Mouse (Mus musculus) midbrain, embryonic 12.5 days (tissue): ENCODE results near the gene Arid1a. TPM values are rescaled to one million over a fixed set of nuclear protein-coding genes. Genes with fewer than 3 reads are reported as not detected.

ENCODE experiments used
- ATAC-seq: fragments of 200-750 bp; cut with Nextera tagmentation; 2 replicates; pipeline ENCODE4 v1.8.0; 2017; ENCODE audit warnings: low read depth, moderate TSS enrichment, moderate library complexity; ENCODE audit not compliant: low FRiP score
- H3K27ac ChIP-seq: fragments of 300-500 bp; sonication (generic); replicated peaks from 2 replicates; pipeline ENCODE4 v1.5.1; 2016; ENCODE audit warnings: mild to moderate bottlenecking
- H3K27me3 ChIP-seq: fragments of 300-500 bp; sonication (generic); 2 replicates; pipeline ENCODE4 v1.6.1; 2016; ENCODE audit warnings: mild to moderate bottlenecking
- H3K36me3 ChIP-seq: fragments of 300-500 bp; sonication (generic); 2 replicates; pipeline ENCODE4 v1.6.1; 2016
- H3K4me1 ChIP-seq: fragments of 300-500 bp; sonication (generic); 2 replicates; pipeline ENCODE4 v1.6.1; 2016
- H3K4me2 ChIP-seq: fragments of 300-500 bp; sonication (generic); replicated peaks from 2 replicates; pipeline ENCODE4 v1.6.1; 2016; ENCODE audit warnings: mild to moderate bottlenecking, moderate library complexity
- H3K4me3 ChIP-seq: fragments of 300-500 bp; sonication (generic); 2 replicates; pipeline ENCODE4 v1.5.1; 2016; ENCODE audit warnings: mild to moderate bottlenecking
- H3K9ac ChIP-seq: fragments of 300-500 bp; sonication (generic); replicated peaks from 2 replicates; pipeline ENCODE4 v1.6.1; 2016; ENCODE audit warnings: mild to moderate bottlenecking, moderate library complexity
- H3K9me3 ChIP-seq: fragments of 300-500 bp; sonication (generic); 2 replicates; pipeline ENCODE4 v1.6.1; 2016; ENCODE audit warnings: mild to moderate bottlenecking
- WGBS: fragments of 180-500 bp; shearing (Covaris S2); methylation state at CpG from one replicate; pipeline ENCODE4 v1.1.7; 2016; 5-methylcytosine and 5-hydroxymethylcytosine counted together
- polyA plus RNA-seq: library from polyadenylated mRNA; unstranded; fragments of >200 nt; fragmentation: Nextera tagmentation; extraction: Ambion mirVana; gene quantifications from 2 replicates; pipeline ENCODE4 v1.2.1, GENCODE M21; 2016

Arid1a gene
- polyA plus RNA-seq, result 47.7 and 48.5 TPM in 2 replicates

- no peaks in the 10 kb centered on the region for H3K9me3 ChIP-seq
- WGBS, result under 1% methylated on average over 40 of the region's 40 CpGs
- peak within 1 kb of the TSS; percentile 100 for H3K27ac ChIP-seq
- no peaks in the 10 kb centered on the region for H3K36me3 ChIP-seq
- H3K4me1 ChIP-seq, result peaks cover 17% of the 10 kb centered on the region
- H3K4me3 ChIP-seq, result peak within 1 kb of the TSS; percentile 100
- H3K9ac ChIP-seq, result peak within 1 kb of the TSS; percentile 100
- ATAC-seq, result peak; percentile 47
- H3K4me2 ChIP-seq, result peak within 1 kb of the TSS; percentile 96
- H3K27me3 ChIP-seq, result no peaks in the 10 kb centered on the region
Measured at GRCm38 (mm10) chr4:133756514-133757268, at the start of gene Arid1a. Gene Arid1a (minus strand): TSS chr4:133756769.

GRCm38 (mm10) chr4:133804401-133805263 lies 48.1 kb upstream of the Arid1a start:
- Histone ChIP-seq H3K9ac (no peak overlapping the region), H3K27me3 (no peaks in the 10 kb centered on the region), H3K4me1 (no peaks in the 10 kb centered on the region), H3K27ac (no peak overlapping the region), H3K36me3 (no peaks in the 10 kb centered on the region), H3K4me3 (no peak overlapping the region), H3K4me2 (no peak overlapping the region), H3K9me3 (no peaks in the 10 kb centered on the region)
- 77% methylated on average over 15 of the region's 15 CpGs for WGBS
- ATAC-seq, result no peak

GRCm38 (mm10) chr4:133800589-133800988 lies 44.0 kb upstream of the Arid1a start:
- Histone ChIP-seq H3K27me3 (no peaks in the 10 kb centered on the region), H3K4me3 (no peak overlapping the region), H3K4me2 (no peak overlapping the region), H3K9me3 (no peaks in the 10 kb centered on the region), H3K36me3 (no peaks in the 10 kb centered on the region), H3K9ac (no peak overlapping the region), H3K4me1 (no peaks in the 10 kb centered on the region), H3K27ac (no peak overlapping the region)
- ATAC-seq, result no peak
- WGBS, result 37% methylated on average over 4 of the region's 6 CpGs

- H3K4me2 ChIP-seq, result no peak overlapping the region
- H3K27me3 ChIP-seq, result no peaks in the 10 kb centered on the region
- H3K9me3 ChIP-seq, result no peaks in the 10 kb centered on the region
- no peak overlapping the region for H3K9ac ChIP-seq
- H3K36me3 ChIP-seq, result no peaks in the 10 kb centered on the region
- no peak overlapping the region for H3K4me3 ChIP-seq
- ATAC-seq, result no peak
- WGBS, result 92% methylated on average over 3 of the region's 3 CpGs
- no peak overlapping the region for H3K27ac ChIP-seq
- H3K4me1 ChIP-seq, result no peaks in the 10 kb centered on the region
Measured at GRCm38 (mm10) chr4:133793269-133793668, 36.7 kb upstream of the Arid1a start.

GRCm38 (mm10) chr4:133774570-133775554 lies 18.3 kb upstream of the Arid1a start:
- Histone ChIP-seq H3K36me3 (no peaks in the 10 kb centered on the region), H3K4me3 (no peak overlapping the region), H3K9ac (no peak overlapping the region), H3K27ac (no peak overlapping the region), H3K4me2 (no peak overlapping the region), H3K4me1 (no peaks in the 10 kb centered on the region), H3K27me3 (no peaks in the 10 kb centered on the region), H3K9me3 (no peaks in the 10 kb centered on the region)
- 88% methylated on average over 21 of the region's 21 CpGs for WGBS
- no peak for ATAC-seq

- H3K4me1 ChIP-seq, result no peaks in the 10 kb centered on the region
- H3K27me3 ChIP-seq, result no peaks in the 10 kb centered on the region
- H3K9ac ChIP-seq, result no peak overlapping the region
- ATAC-seq, result no peak
- H3K4me3 ChIP-seq, result no peak overlapping the region
- no peak overlapping the region for H3K27ac ChIP-seq
- no peaks in the 10 kb centered on the region for H3K9me3 ChIP-seq
- no peaks in the 10 kb centered on the region for H3K36me3 ChIP-seq
- no peak overlapping the region for H3K4me2 ChIP-seq
- 86% methylated on average over 3 of the region's 3 CpGs for WGBS
Measured at GRCm38 (mm10) chr4:133769157-133769556, 12.6 kb upstream of the Arid1a start.

- no peaks in the 10 kb centered on the region for H3K9me3 ChIP-seq
- no peaks in the 10 kb centered on the region for H3K36me3 ChIP-seq
- no peaks in the 10 kb centered on the region for H3K4me1 ChIP-seq
- H3K4me3 ChIP-seq, result no peak overlapping the region
- no peak for ATAC-seq
- H3K27me3 ChIP-seq, result no peaks in the 10 kb centered on the region
- no peak overlapping the region for H3K9ac ChIP-seq
- no peak overlapping the region for H3K27ac ChIP-seq
- H3K4me2 ChIP-seq, result no peak overlapping the region
- 85% methylated on average over 6 of the region's 6 CpGs for WGBS
Measured at GRCm38 (mm10) chr4:133763112-133763511, 6.5 kb upstream of the Arid1a start.

- no peak overlapping the region for H3K9ac ChIP-seq
- H3K4me1 ChIP-seq, result peaks cover 15% of the 10 kb centered on the region
- no peak overlapping the region for H3K27ac ChIP-seq
- H3K4me2 ChIP-seq, result no peak overlapping the region
- WGBS, result 90% methylated on average over 8 of the region's 8 CpGs
- ATAC-seq, result no peak
- no peaks in the 10 kb centered on the region for H3K9me3 ChIP-seq
- no peaks in the 10 kb centered on the region for H3K36me3 ChIP-seq
- no peak overlapping the region for H3K4me3 ChIP-seq
- H3K27me3 ChIP-seq, result no peaks in the 10 kb centered on the region
Measured at GRCm38 (mm10) chr4:133759659-133760058, 3.1 kb upstream of the Arid1a start.

GRCm38 (mm10) chr4:133757269-133757835 lies 783 bp upstream of the Arid1a start:
- Histone ChIP-seq H3K4me1 (peaks cover 17% of the 10 kb centered on the region), H3K9ac (peak overlapping the region; percentile 100), H3K36me3 (no peaks in the 10 kb centered on the region), H3K27me3 (no peaks in the 10 kb centered on the region), H3K4me3 (peak overlapping the region; percentile 100), H3K9me3 (no peaks in the 10 kb centered on the region), H3K27ac (peak overlapping the region; percentile 100), H3K4me2 (peak overlapping the region; percentile 96)
- ATAC-seq, result peak; percentile 4; the same call in 1 of the 2 replicates
- under 1% methylated on average over 38 of the region's 38 CpGs for WGBS

GRCm38 (mm10) chr4:133755861-133756371 lies 653 bp downstream of the Arid1a start:
- Histone ChIP-seq H3K9ac (peak overlapping the region; percentile 100), H3K4me1 (peaks cover 18% of the 10 kb centered on the region), H3K9me3 (no peaks in the 10 kb centered on the region), H3K27ac (peak overlapping the region; percentile 100), H3K36me3 (no peaks in the 10 kb centered on the region), H3K27me3 (no peaks in the 10 kb centered on the region), H3K4me3 (peak overlapping the region; percentile 100), H3K4me2 (peak overlapping the region; percentile 96)
- no peak for ATAC-seq
- WGBS, result 2% methylated on average over 11 of the region's 11 CpGs
